Mouse (Mus musculus) spleen, postnatal 14 days (tissue): Measurements from ENCODE around the gene Pmel.
A peak's percentile ranks its signal among the peaks of the same experiment; 100 is the strongest.
"Not testable (repeated sequence)": the region's sequence is repeated elsewhere in the genome, so short reads cannot be mapped to it uniquely, and the experiment has no call there.

ENCODE experiments used
- DNase-seq, 2 experiments: peaks; one replicate each; pipeline ENCODE4 v3.0.0; 2021 to 2022; ENCODE audit warnings: low spot score in 2 of 2

The Pmel gene

DNA sequence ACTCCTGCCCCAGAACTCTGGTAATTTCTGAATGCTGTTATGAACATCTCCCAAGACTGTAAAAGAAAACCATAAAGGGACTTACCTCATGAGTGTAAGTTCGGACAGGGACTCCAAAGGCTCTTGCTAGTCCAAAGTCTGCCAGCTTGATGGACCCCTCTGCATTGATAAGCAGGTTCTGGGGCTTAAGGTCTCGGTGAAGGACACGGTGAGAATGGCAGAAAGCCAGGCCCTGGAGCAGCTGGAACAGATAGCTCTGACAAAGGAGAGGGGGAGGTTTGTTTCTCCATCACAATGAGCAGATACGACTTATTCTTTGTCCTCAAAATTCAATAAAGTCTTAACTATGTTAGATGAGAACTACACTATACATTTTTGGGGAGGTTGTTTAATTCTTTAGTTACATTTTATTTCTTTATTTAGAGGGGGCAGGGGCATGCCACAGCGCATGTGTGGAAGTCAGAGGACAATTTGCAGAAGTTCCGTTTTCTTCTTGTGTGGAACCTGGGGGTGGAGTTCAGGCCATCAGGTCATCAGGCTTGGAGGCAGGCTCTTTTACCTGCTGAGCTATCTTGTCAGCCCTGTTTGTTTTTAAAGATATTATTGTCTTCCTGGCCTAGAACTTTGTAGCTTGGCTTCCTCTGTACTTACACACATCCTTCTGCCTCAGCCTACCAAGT is 1.5 kb upstream of the Pmel start:
- no peak for DNase-seq

DNA sequence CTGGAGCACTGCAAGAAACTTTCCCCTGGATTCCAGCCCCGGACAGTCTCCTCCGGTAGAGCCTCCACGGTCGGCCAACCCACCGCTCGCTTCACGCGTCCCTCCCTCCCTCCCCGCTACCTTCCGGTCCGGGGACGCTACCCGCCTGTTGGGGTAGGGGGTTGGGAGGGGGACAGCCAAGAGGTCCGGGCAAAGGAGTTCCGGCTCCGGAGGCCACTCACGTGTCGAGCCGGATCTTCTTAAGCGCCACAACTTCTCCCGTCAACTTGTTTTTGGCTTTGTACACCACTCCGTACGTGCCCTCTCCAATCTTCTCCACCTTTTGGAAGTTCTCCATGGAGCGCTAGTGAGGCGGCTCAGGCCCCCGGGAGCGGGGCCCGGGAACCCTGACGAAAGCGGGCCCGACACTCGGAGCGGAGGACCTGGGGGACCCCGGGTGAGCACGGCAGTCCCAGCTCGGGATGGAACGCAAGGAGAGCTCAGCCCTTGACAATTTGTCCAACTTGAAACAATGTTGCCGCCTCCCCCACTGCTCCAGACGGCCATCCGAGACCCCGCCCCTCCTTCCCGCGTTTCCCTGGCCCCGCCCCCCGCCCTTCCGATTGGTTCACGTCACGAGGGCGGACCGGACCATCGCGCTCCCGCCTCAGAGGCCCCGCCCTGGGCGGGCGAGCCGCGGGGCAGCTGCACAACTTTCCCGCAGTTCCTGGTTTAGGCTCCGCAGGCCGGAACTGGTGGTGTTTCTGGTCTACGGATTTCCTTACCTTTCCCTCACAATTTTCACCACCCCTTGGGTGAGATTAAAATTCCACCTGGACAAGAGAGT is 709 bp downstream of the Pmel start, which contains the start of gene Cdk2:
Gene Cdk2 (minus strand): TSS at position 541 of the 826 bp plus-strand sequence.
- peak; percentile 85 to 88 for DNase-seq

GRCm38 (mm10) chr10:128705317-128705693 is 1.3 kb downstream of the Pmel start:
- peak in 1 of 2 experiments; percentile 9 for DNase-seq

DNA sequence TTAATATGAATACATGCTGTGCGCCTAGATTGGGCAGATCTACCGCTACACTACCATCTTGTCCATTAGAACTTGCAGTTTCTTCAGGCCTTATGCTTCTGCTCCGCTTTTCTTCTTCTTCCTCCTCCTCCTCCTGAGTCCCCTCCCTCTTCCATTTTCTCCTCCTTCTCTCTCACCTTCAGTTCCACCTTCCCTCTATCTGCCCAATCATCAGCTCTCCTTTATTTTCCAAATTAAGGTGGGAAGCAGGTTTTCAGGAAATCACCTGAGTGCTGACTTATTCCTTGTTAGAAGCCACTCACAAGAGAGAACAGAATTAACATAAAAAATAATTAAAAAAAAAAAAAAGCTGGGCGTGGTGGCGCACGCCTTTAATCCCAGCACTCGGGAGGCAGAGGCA is 7.3 kb downstream of the Pmel start:
- not testable (repeated sequence) for DNase-seq

DNA sequence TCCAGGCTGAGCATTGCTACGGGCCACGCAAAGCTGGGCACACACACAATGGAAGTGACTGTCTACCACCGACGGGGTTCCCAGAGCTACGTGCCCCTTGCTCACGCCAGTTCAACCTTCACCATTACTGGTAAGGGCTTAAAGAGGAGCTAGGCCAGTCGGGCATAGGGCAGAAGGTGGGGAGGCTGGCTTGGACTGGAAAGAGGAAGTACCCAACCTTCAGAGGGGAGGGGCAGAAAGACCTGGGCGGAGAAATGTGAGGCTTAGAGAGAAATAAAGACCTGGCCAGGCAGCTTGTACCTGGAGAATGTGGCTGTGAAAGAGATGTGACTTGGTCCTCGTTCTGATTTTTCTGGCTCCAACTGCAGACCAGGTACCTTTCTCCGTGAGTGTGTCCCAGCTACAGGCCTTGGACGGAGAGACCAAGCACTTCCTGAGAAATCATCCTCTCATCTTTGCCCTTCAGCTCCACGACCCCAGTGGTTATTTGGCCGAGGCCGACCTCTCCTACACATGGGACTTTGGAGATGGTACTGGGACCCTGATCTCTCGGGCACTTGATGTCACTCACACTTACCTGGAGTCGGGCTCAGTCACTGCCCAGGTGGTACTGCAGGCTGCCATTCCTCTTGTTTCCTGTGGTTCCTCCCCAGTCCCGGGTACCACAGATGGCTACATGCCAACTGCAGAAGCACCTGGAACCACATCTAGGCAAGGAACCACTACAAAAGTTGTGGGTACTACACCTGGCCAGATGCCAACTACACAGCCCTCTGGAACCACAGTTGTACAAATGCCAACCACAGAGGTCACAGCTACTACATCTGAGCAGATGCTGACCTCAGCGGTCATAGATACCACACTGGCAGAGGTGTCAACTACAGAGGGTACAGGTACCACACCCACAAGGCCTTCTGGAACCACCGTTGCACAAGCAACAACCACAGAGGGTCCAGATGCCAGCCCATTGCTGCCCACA is 11.9 kb downstream of the Pmel start:
- DNase-seq = peak in 1 of 2 experiments; percentile 41

- DNase-seq = not testable (repeated sequence)
Measured at GRCm38 (mm10) chr10:128725466-128725865, 21.5 kb downstream of the Pmel start.

DNA sequence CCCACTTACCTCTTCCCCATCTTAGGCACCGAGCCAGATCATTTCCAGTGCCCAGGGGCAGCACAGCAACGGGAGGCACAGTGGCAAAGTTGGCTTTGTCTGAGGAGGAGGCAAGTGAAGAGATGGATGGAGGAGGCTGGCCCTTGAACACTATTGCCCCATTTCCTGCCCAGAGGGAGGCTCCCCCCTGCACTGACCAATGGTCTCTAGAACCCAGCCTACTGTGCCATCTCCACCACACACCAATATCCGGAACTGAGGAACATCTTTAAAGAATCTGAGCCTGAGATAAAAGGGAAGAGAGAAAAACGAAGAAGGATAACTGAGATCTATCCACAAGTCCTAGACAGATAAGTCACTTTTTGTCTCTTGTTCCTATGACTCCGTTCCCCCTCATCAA is 24.1 kb downstream of the Pmel start:
- no peak for DNase-seq

DNA sequence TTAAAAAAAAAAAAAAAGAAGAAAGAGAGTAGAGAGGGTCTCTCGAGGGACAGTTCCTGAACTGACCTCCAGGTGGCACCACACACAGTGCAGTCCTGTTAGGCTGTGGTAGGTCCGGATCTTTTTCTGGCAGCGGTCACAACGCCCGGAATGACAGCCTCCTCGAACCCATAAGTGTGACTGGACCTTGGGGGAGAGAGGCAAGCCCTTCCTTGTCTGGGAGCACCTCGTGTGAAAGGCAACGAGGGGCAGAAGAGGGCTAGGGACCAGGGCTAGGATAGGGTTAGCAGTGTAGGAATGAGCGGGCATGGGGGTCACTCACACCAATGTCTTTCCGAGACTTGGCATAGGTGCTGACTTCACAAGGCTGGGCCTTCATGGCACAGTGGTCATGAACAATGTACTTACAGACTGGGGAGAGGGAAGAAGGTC is 27.0 kb downstream of the Pmel start:
- DNase-seq = peak; percentile 42 to 63

- no peak for DNase-seq
Measured at GRCm38 (mm10) chr10:128731992-128732391, 28.0 kb downstream of the Pmel start.

- DNase-seq = no peak
Measured at GRCm38 (mm10) chr10:128737435-128737834, 33.4 kb downstream of the Pmel start.

DNA sequence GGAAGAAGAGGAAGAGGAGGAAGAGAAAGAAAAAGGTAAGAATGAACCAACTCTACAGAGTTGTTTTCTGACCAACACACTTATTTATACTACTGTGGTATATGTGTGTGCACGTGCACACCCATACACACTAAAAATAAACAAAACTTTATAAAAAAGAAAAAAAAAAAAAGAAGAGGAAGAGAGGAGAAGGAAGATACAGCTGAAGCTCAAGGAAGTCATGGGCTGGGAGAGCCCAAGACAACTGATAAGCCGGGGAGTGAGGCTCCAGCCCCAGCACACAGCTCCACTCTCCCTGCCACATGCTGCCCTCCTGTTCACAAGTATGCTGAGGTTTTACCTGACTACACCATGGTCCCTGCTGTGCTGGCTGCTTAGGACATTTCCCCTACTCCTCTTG is 36.3 kb downstream of the Pmel start:
- no peak for DNase-seq

GRCm38 (mm10) chr10:128742616-128743015 is 38.6 kb downstream of the Pmel start:
- no peak for DNase-seq

DNA sequence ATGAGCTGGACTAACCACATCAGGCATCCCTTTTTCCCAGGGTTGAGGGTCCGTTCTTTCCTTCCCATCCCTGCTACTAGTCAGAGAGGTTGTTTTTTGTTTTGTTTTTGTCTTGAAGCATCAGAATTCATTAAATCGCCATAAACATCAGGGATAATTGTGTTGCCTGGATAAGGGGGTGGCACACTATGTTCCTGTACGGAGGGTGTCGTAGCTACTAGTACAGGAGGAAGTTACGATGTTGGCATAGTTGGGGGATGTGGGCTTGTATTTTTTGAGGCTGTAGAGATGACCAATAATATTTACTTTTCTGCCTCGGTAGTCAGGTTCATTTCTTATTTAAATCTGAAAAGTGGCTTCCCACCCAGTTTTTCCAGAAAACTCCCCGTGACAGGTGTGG is 39.2 kb downstream of the Pmel start:
- no peak for DNase-seq

- DNase-seq = peak; percentile 30 to 33
Measured at GRCm38 (mm10) chr10:128743791-128744191, 39.8 kb downstream of the Pmel start.

DNA sequence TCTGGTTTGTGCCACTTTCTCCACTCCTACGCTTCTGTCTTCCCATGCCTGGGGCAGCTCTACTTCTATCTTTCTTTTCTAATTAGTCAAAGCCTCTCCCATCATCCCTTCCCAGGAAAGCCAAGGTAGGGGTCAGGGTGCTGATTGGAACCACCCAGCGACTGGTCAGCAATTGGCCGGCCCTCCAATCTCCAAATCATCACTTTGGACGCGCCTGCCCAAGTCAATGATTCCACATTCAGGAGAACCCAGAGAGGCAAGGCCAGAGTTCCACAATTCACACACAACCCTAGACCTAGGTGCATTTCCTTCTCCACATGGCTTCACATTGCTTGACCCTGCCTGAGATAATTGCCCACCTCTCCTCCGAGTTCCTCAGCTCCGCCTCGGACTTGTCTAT is 40.2 kb downstream of the Pmel start:
- no peak for DNase-seq

GRCm38 (mm10) chr10:128744680-128745601 is 40.9 kb downstream of the Pmel start, which contains the start of gene Dgka:
TSS of gene Dgka (minus strand) at chr10:128744855.
- DNase-seq = peak in 1 of 2 experiments; percentile 36

GRCm38 (mm10) chr10:128745946-128746613 is 42.1 kb downstream of the Pmel start:
- peak; percentile 39 to 54 for DNase-seq

DNA sequence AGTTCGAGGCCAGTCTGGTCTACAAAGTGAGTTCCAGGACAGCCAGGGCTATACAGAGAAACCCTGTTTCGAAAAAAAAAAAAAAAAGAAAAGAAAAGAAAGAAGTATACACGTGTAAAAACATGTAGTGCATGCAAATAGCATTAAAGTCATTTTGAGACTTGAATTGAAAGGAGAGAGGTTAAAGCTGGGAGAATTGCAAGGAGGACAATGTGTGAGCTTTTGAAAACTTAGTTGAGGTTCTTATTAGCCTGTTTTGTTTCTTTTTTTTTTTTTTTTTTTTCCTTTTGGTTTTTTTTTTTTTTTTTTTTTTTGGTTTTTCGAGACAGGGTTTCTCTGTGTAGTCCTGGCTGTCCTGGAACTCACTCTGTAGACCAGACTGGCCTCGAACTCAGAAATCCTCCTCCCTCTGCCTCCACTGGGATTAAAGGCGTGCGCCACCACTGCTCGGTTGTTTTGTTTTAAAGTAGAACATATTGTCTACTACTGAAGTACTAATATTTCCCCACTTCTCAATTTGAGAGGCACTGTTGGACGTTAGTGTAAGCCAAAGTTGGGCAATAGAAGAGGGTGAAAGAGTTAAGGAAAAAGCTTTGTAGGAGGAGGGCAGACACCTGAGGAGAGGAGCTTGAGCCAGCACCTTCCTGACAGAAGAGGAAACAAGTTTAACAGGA is 43.1 kb downstream of the Pmel start:
- DNase-seq = no peak

DNA sequence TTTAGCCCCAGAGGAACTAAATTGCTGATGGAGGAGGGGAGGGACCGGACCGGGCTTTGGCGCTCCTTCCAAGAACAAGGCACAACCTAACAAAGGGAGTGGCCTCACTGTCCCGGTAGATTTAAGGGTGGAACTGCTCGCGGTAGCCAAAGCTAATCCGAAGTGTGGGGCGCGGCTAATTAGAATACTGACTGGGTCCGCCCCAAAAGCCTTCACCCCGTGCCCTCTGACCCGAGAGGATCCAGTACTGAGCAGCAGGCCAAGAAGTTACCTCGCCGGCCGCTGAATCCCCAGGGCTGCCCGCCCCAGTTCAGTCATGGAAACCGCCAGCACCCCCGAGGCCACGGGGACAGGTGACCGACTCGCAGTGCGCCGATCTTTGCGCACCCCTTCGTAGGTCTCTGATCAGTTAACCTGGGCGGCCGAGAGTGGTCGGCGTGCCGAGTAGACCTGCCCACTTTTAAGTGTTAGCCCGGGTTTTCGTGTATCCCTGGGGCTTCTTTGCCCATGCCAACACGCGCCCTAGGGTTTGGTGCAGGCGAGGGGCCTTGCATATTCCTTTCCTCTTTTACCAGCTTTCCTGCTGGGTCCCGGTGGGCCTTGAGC is 43.8 kb downstream of the Pmel start, which contains the start of gene Pym1:
Gene Pym1 (plus strand): TSS at position 244 of the 606 bp plus-strand sequence.
- DNase-seq = peak; percentile 62 to 71
